Mouse (Mus musculus) olfactory bulb, adult 2 months (tissue): Measurements from ENCODE around the gene Ppp1r14a.

ENCODE experiments used
- CTCF ChIP-seq: fragments of 200-500 bp; IDR thresholded peaks from 2 replicates; pipeline ENCODE4 v1.5.1; 2012; ENCODE audit warnings: low read depth, mild to moderate bottlenecking, low read length, moderate library complexity; ENCODE audit not compliant: insufficient read depth
- POLR2A ChIP-seq: fragments of 200-500 bp; IDR thresholded peaks from 2 replicates; pipeline ENCODE4 v1.6.1; 2012; ENCODE audit warnings: mild to moderate bottlenecking, low read depth, low read length, moderate library complexity; ENCODE audit not compliant: insufficient read depth

- TF ChIP-seq CTCF, result no peak; the same call in 1 of the 2 replicates
- no peak for TF ChIP-seq POLR2A
These were observed 30.5 kb downstream of the Ppp1r14a start for GRCm38 (mm10) chr7:29319337-29320307.
